Mouse (Mus musculus): ENCODE data around the gene Apoe. TPM values are rescaled to one million over a fixed set of nuclear protein-coding genes. Genes with fewer than 3 reads are reported as not detected.

Gene Apoe
- polyA plus RNA-seq, 1 experiment from 2014 or later, result 523 TPM

GRCm38 (mm10) chr7:19734178-19734666, 35.2 kb upstream of the Apoe start:
- Histone ChIP-seq H3K4me3 (no peak overlapping the region), H3K9me3 (no peaks in the 10 kb centered on the region), H3K27me3 (ENCODE audit: insufficient read depth, poor library complexity, severe bottlenecking) (no peaks in the 10 kb centered on the region), H3K36me3 (peaks cover 93% of the 10 kb centered on the region), H3K27ac (no peak overlapping the region), H3K4me1 (no peaks in the 10 kb centered on the region)
- DNase-seq (ENCODE audit: low spot score), result no peak
- WGBS, result 86% methylated on average over 10 of the region's 10 CpGs

- H3K9me3 ChIP-seq, result no peaks in the 10 kb centered on the region
- peaks cover 8% of the 10 kb centered on the region; the same call in 1 of the 2 replicates for H3K4me1 ChIP-seq
- DNase-seq (ENCODE audit: low spot score), result no peak
- H3K27ac ChIP-seq, result no peak overlapping the region
- 77% methylated on average over 4 of the region's 4 CpGs for WGBS
- H3K36me3 ChIP-seq, result peaks cover 98% of the 10 kb centered on the region
- H3K27me3 ChIP-seq (ENCODE audit: insufficient read depth, poor library complexity, severe bottlenecking), result no peaks in the 10 kb centered on the region
- no peak overlapping the region for H3K4me3 ChIP-seq
Measured at GRCm38 (mm10) chr7:19726541-19726940, 27.6 kb upstream of the Apoe start.

- H3K27ac ChIP-seq, result no peak overlapping the region; the same call in 1 of the 2 replicates
- H3K9me3 ChIP-seq, result peaks cover 10% of the 10 kb centered on the region
- no peak overlapping the region for H3K4me3 ChIP-seq
- H3K36me3 ChIP-seq, result peaks cover 98% of the 10 kb centered on the region
- DNase-seq (ENCODE audit: low spot score), result no peak
- peaks cover 8% of the 10 kb centered on the region; the same call in 1 of the 2 replicates for H3K4me1 ChIP-seq
- H3K27me3 ChIP-seq (ENCODE audit: insufficient read depth, poor library complexity, severe bottlenecking), result no peaks in the 10 kb centered on the region
- 95% methylated on average over 12 of the region's 12 CpGs for WGBS
Measured at GRCm38 (mm10) chr7:19724167-19724566, 25.2 kb upstream of the Apoe start.

GRCm38 (mm10) chr7:19722754-19723195, 23.8 kb upstream of the Apoe start:
- H3K4me3 ChIP-seq, result no peak overlapping the region
- H3K27ac ChIP-seq, result peak overlapping the region; percentile 56; the same call in 1 of the 2 replicates
- peaks cover 8% of the 10 kb centered on the region; the same call in 1 of the 2 replicates for H3K4me1 ChIP-seq
- DNase-seq (ENCODE audit: low spot score), result peak; percentile 72
- WGBS, result 72% methylated on average over 6 of the region's 6 CpGs
- peaks cover 10% of the 10 kb centered on the region for H3K9me3 ChIP-seq
- peaks cover 92% of the 10 kb centered on the region for H3K36me3 ChIP-seq
- no peaks in the 10 kb centered on the region for H3K27me3 ChIP-seq (ENCODE audit: insufficient read depth, poor library complexity, severe bottlenecking)

GRCm38 (mm10) chr7:19719200-19719599, 20.2 kb upstream of the Apoe start:
- no peak overlapping the region for H3K27ac ChIP-seq
- 93% methylated on average over 4 of the region's 4 CpGs for WGBS

GRCm38 (mm10) chr7:19718297-19718952, 19.4 kb upstream of the Apoe start:
- no peak for DNase-seq (ENCODE audit: low spot score)
- no peak overlapping the region for H3K27ac ChIP-seq
- H3K36me3 ChIP-seq, result peaks cover 65% of the 10 kb centered on the region
- no peaks in the 10 kb centered on the region for H3K27me3 ChIP-seq (ENCODE audit: insufficient read depth, poor library complexity, severe bottlenecking)
- WGBS, result 91% methylated on average over 5 of the region's 5 CpGs
- peaks cover 10% of the 10 kb centered on the region for H3K9me3 ChIP-seq
- peaks cover 21% of the 10 kb centered on the region for H3K4me1 ChIP-seq
- H3K4me3 ChIP-seq, result no peak overlapping the region

More at GRCm38 (mm10) chr7:19719200-19719599, 20.2 kb upstream of the Apoe start:
- H3K9me3 ChIP-seq, result peaks cover 10% of the 10 kb centered on the region
- H3K4me3 ChIP-seq, result no peak overlapping the region
- peaks cover 68% of the 10 kb centered on the region for H3K36me3 ChIP-seq
- peaks cover 18% of the 10 kb centered on the region for H3K4me1 ChIP-seq
- DNase-seq (ENCODE audit: low spot score), result no peak
- H3K27me3 ChIP-seq (ENCODE audit: insufficient read depth, poor library complexity, severe bottlenecking), result no peaks in the 10 kb centered on the region

GRCm38 (mm10) chr7:19717346-19717745, 18.4 kb upstream of the Apoe start:
- no peaks in the 10 kb centered on the region for H3K27me3 ChIP-seq (ENCODE audit: insufficient read depth, poor library complexity, severe bottlenecking)
- peaks cover 21% of the 10 kb centered on the region for H3K4me1 ChIP-seq
- WGBS, result 88% methylated on average over 4 of the region's 4 CpGs
- no peak overlapping the region for H3K4me3 ChIP-seq
- no peak for DNase-seq (ENCODE audit: low spot score)
- H3K9me3 ChIP-seq, result peaks cover 10% of the 10 kb centered on the region
- no peak overlapping the region for H3K27ac ChIP-seq
- peaks cover 64% of the 10 kb centered on the region for H3K36me3 ChIP-seq

- no peak for DNase-seq (ENCODE audit: low spot score)
- Histone ChIP-seq H3K36me3 (peaks cover 66% of the 10 kb centered on the region), H3K4me3 (peak overlapping the region; percentile 100)
Measured at GRCm38 (mm10) chr7:19716822-19717221, 17.8 kb upstream of the Apoe start.

GRCm38 (mm10) chr7:19716055-19716682, 17.2 kb upstream of the Apoe start:
- peak overlapping the region; percentile 100 for H3K4me3 ChIP-seq

More at GRCm38 (mm10) chr7:19716822-19717221, 17.8 kb upstream of the Apoe start:
- Histone ChIP-seq H3K27ac (peak overlapping the region; percentile 79), H3K9me3 (peaks cover 10% of the 10 kb centered on the region), H3K27me3 (ENCODE audit: insufficient read depth, poor library complexity, severe bottlenecking) (no peaks in the 10 kb centered on the region), H3K4me1 (peaks cover 21% of the 10 kb centered on the region)
- 74% methylated on average over 2 of the region's 2 CpGs for WGBS

GRCm38 (mm10) chr7:19715239-19716054, 16.5 kb upstream of the Apoe start, which contains the start of gene Tomm40:
Tomm40 (minus strand) TSS chr7:19715438.
- under 1% methylated on average over 59 of the region's 59 CpGs for WGBS
- peaks cover 21% of the 10 kb centered on the region for H3K4me1 ChIP-seq
- DNase-seq (ENCODE audit: low spot score), result peak; percentile 100
- H3K9me3 ChIP-seq, result 0 out of 2 replicates have a peak, but pooled peaks cover under 1% of the 10 kb centered on the region
- peak within 1 kb of the TSS; percentile 96 for H3K27ac ChIP-seq
- H3K36me3 ChIP-seq, result peaks cover 66% of the 10 kb centered on the region
- no peaks in the 10 kb centered on the region for H3K27me3 ChIP-seq (ENCODE audit: insufficient read depth, poor library complexity, severe bottlenecking)
- peak within 1 kb of the TSS; percentile 100 for H3K4me3 ChIP-seq

More at GRCm38 (mm10) chr7:19716055-19716682, 17.2 kb upstream of the Apoe start:
- peaks cover 66% of the 10 kb centered on the region for H3K36me3 ChIP-seq
- peaks cover 21% of the 10 kb centered on the region for H3K4me1 ChIP-seq
- no peaks in the 10 kb centered on the region for H3K27me3 ChIP-seq (ENCODE audit: insufficient read depth, poor library complexity, severe bottlenecking)
- WGBS, result 6% methylated on average over 18 of the region's 18 CpGs
- peaks cover 8% of the 10 kb centered on the region for H3K9me3 ChIP-seq
- DNase-seq (ENCODE audit: low spot score), result no peak
- peak overlapping the region; percentile 79 for H3K27ac ChIP-seq

- under 1% methylated on average over 39 of the region's 39 CpGs for WGBS
- H3K27ac ChIP-seq, result peak overlapping the region; percentile 96
- H3K9me3 ChIP-seq, result no peaks in the 10 kb centered on the region
- no peaks in the 10 kb centered on the region for H3K27me3 ChIP-seq (ENCODE audit: insufficient read depth, poor library complexity, severe bottlenecking)
- H3K36me3 ChIP-seq, result peaks cover 65% of the 10 kb centered on the region
- peaks cover 21% of the 10 kb centered on the region for H3K4me1 ChIP-seq
- DNase-seq (ENCODE audit: low spot score), result peak; percentile 79
- H3K4me3 ChIP-seq, result peak overlapping the region; percentile 100
Measured at GRCm38 (mm10) chr7:19714836-19715235, 15.8 kb upstream of the Apoe start.

GRCm38 (mm10) chr7:19713598-19713997, 14.6 kb upstream of the Apoe start:
- peaks cover 65% of the 10 kb centered on the region for H3K36me3 ChIP-seq
- peaks cover 21% of the 10 kb centered on the region for H3K4me1 ChIP-seq
- H3K9me3 ChIP-seq, result no peaks in the 10 kb centered on the region
- no peak overlapping the region for H3K27ac ChIP-seq
- no peak for DNase-seq (ENCODE audit: low spot score)
- 85% methylated on average over 9 of the region's 9 CpGs for WGBS
- H3K4me3 ChIP-seq, result 0 out of 2 replicates have a peak overlapping the region, but pooled peaks have one; percentile 100
- no peaks in the 10 kb centered on the region for H3K27me3 ChIP-seq (ENCODE audit: insufficient read depth, poor library complexity, severe bottlenecking)
